Mouse (Mus musculus) left cerebral cortex, adult 11 months (tissue): ENCODE data around the gene Fkbp14.

ENCODE experiments used
- DNase-seq: peaks from one replicate; pipeline ENCODE4 v3.0.0; 2022; ENCODE audit warnings: low spot score

Fkbp14 gene

DNA sequence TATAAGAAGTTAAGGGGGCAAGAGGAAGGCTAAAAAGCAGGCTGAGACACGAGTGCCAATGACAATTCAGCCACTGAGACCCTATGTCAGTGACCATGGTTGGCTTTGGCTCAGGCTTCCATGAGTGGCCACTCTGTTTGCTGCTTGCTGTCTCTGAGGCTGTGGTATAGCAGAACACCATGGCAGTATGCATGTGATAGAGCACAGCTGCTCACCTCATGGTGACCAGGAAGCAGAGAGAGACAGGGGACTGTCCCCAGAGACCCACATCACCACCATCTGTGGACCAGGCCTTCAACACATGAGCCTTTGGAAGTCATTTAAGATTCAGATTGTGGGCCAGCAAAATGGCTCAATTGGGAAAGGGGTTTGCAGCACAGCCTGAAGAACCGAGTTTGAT, 53.5 kb downstream of the Fkbp14 start:
- DNase-seq, result no peak

- no peak for DNase-seq
Observed at GRCm38 (mm10) chr6:54542836-54543235, 54.3 kb downstream of the Fkbp14 start.

GRCm38 (mm10) chr6:54540252-54540887, 56.7 kb downstream of the Fkbp14 start:
- DNase-seq, result no peak

DNA sequence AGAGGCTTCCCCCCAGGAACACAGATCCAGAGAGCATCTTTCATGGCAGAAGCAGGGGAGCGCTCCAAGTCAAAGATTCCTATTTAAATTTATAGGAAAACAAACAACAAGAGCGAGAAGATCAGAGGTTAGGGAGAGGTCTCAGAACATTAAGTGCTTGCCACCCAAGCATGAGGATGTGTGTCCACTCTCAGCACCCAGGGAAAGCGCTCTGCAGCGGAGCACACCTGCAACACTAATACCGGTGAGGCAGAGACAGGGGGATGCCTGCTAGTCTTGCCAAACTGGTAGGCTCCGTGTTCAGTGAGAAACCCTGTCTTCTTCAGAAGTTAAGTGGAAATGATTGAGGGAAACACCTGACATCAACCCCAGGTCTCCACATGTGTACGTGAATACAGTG, 57.7 kb downstream of the Fkbp14 start:
- DNase-seq, result no peak

- DNase-seq, result no peak
Observed at GRCm38 (mm10) chr6:54538773-54539173, 58.3 kb downstream of the Fkbp14 start.

- no peak for DNase-seq
Observed at GRCm38 (mm10) chr6:54537053-54537452, 60.1 kb downstream of the Fkbp14 start.

GRCm38 (mm10) chr6:54535485-54535884, 61.6 kb downstream of the Fkbp14 start:
- no peak for DNase-seq

GRCm38 (mm10) chr6:54531048-54531481, 66.0 kb downstream of the Fkbp14 start:
- DNase-seq, result peak; percentile 50

GRCm38 (mm10) chr6:54530182-54530581, 66.9 kb downstream of the Fkbp14 start:
- no peak for DNase-seq

DNA sequence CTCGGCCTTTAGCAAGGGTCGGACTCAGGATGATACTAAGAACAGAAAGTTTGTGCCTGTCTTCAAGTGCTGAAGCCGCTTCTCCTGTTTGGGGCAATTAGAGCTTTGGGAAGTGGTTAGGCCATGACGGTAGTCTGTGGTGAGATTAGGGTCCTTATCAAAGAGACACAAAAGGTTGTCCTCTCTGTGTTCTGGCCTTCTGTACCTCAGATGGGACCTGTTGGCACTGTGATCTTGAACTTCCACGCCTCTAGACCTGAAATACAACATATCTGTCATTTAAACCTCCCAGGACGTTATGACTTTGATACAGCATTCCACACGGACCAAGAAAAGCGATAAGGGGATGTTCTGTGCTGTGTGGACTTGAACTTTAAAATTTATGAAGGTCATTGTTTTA, 68.4 kb downstream of the Fkbp14 start:
- DNase-seq, result no peak
